ENCODE assay signal across 8 mouse cellular contexts in genomic region chr11:26073638-26074294, GRCm38 (mm10).
DNase-seq lines count a peak whose midpoint lies in the region; ATAC-seq lines count a peak whose summit lies in the region.

No protein-coding gene starts in this region.

- 45% methylated on average over 8 of the region's 8 CpGs for WGBS in embryonic facial prominence, embryonic 11.5 days
- WGBS in hindbrain, embryonic 12.5 days = 47% methylated on average over 8 of the region's 8 CpGs

- DNase-seq in A20 (ENCODE audit: low read depth, low spot score) (peak; percentile 49), WW6 (ENCODE audit: low read depth, low spot score) (peak; percentile 36)
- peak; percentile 75 for DNase-seq in embryonic facial prominence, embryonic 11.5 days (ENCODE audit: low spot score)
- peak; percentile 61 for DNase-seq in layer of hippocampus, adult 9-10 months (ENCODE audit: low spot score)
- DNase-seq in lung, postnatal 36 days = peak; percentile 25
- DNase-seq in right cerebral cortex, postnatal 4 days = peak; percentile 53
- DNase-seq in spleen, adult 12 weeks (ENCODE audit: low spot score) = no peak

- ATAC-seq in embryonic facial prominence, embryonic 11.5 days (replicated peaks; ENCODE audit: insufficient number of reproducible peaks, low FRiP score, low TSS enrichment, low read depth) = no peak
- peak; percentile 89 for ATAC-seq in hindbrain, embryonic 12.5 days (ENCODE audit: low FRiP score)

- no peaks in the 10 kb centered on the region for H3K36me3 ChIP-seq in embryonic facial prominence, embryonic 11.5 days (replicated peaks; ENCODE audit: control insufficient read depth, insufficient read depth, low read depth, low read length)
- no peaks in the 10 kb centered on the region for H3K36me3 ChIP-seq in hindbrain, embryonic 12.5 days

- no peaks in the 10 kb centered on the region for H3K27me3 ChIP-seq in embryonic facial prominence, embryonic 11.5 days (ENCODE audit: control insufficient read depth, insufficient read depth, low read length)
- H3K27me3 ChIP-seq in hindbrain, embryonic 12.5 days = no peaks in the 10 kb centered on the region

- no peaks in the 10 kb centered on the region for H3K4me1 ChIP-seq in embryonic facial prominence, embryonic 11.5 days (ENCODE audit: control insufficient read depth, insufficient read depth, low read length)
- H3K4me1 ChIP-seq in hindbrain, embryonic 12.5 days = 0 out of 2 replicates have a peak, but pooled peaks cover 4% of the 10 kb centered on the region

- no peak overlapping the region for H3K4me2 ChIP-seq in embryonic facial prominence, embryonic 11.5 days (ENCODE audit: low read depth, low read length)
- H3K4me2 ChIP-seq in hindbrain, embryonic 12.5 days (replicated peaks) = no peak overlapping the region

- H3K9ac ChIP-seq in embryonic facial prominence, embryonic 11.5 days (replicated peaks; ENCODE audit: low read length) = no peak overlapping the region
- no peak overlapping the region for H3K9ac ChIP-seq in hindbrain, embryonic 12.5 days

- H3K27ac ChIP-seq in embryonic facial prominence, embryonic 11.5 days (replicated peaks; ENCODE audit: low read depth, low read length) = no peak overlapping the region
- no peak overlapping the region for H3K27ac ChIP-seq in hindbrain, embryonic 12.5 days

- no peak overlapping the region for H3K4me3 ChIP-seq in embryonic facial prominence, embryonic 11.5 days (ENCODE audit: low read depth, low read length)
- H3K4me3 ChIP-seq in hindbrain, embryonic 12.5 days = no peak overlapping the region

- H3K9me3 ChIP-seq in embryonic facial prominence, embryonic 11.5 days (replicated peaks; ENCODE audit: control insufficient read depth, low read length) = no peaks in the 10 kb centered on the region
- H3K9me3 ChIP-seq in hindbrain, embryonic 12.5 days (replicated peaks) = no peaks in the 10 kb centered on the region
